Mouse (Mus musculus) macrophage (primary cell): ENCODE results near the gene Vsir. TPM values are rescaled to one million over a fixed set of nuclear protein-coding genes. Genes with fewer than 3 reads are reported as not detected.

Experiments used
- H3K27ac ChIP-seq: fragments of 350-480 bp; formaldehyde crosslinking; 2 replicates; pipeline ENCODE4 v1.9.0; 2021
- H3K36me3 ChIP-seq: fragments of 350-480 bp; formaldehyde crosslinking; 2 replicates; pipeline ENCODE4 v1.9.0; 2021; ENCODE audit errors: inconsistent target
- H3K4me3 ChIP-seq: fragments of 350-480 bp; formaldehyde crosslinking; 2 replicates; pipeline ENCODE4 v1.9.0; 2021; ENCODE audit errors: inconsistent target
- H3K79me2 ChIP-seq: fragments of 350-480 bp; formaldehyde crosslinking; 2 replicates; pipeline ENCODE4 v1.9.0; 2021; ENCODE audit errors: inconsistent target
- WGBS: methylation state at CpG from one replicate; pipeline ENCODE4 v1.1.7; 2026; ENCODE audit warnings: inconsistent platforms; ENCODE audit not compliant: missing documents; 5-methylcytosine and 5-hydroxymethylcytosine counted together
- polyA plus RNA-seq: library from polyadenylated mRNA; stranded (reverse); fragments of 250-400 nt; gene quantifications from 3 replicates; pipeline ENCODE4 v1.2.4, GENCODE M21; 2018; ENCODE audit warnings: inconsistent platforms

Vsir gene
- polyA plus RNA-seq, 1 experiment from 2014 or later = 459 TPM

GRCm38 (mm10) chr10:60362310-60362628, 15.6 kb downstream of the Vsir start:
- H3K4me3 ChIP-seq = no peak overlapping the region
- peak overlapping the region; percentile 90 for H3K27ac ChIP-seq
- 17% methylated on average over 2 of the region's 2 CpGs for WGBS
- peaks cover 66% of the 10 kb centered on the region for H3K79me2 ChIP-seq
- peaks cover 65% of the 10 kb centered on the region for H3K36me3 ChIP-seq

- WGBS = 81% methylated on average over 5 of the region's 6 CpGs
- Histone ChIP-seq H3K36me3 (peaks cover 57% of the 10 kb centered on the region), H3K79me2 (peaks cover 58% of the 10 kb centered on the region; the same call in 1 of the 2 replicates), H3K4me3 (no peak overlapping the region), H3K27ac (peak overlapping the region; percentile 90)
Observed at GRCm38 (mm10) chr10:60363426-60363825, 16.8 kb downstream of the Vsir start.

GRCm38 (mm10) chr10:60367145-60367544, 20.5 kb downstream of the Vsir start:
- peaks cover 49% of the 10 kb centered on the region for H3K36me3 ChIP-seq
- peaks cover 54% of the 10 kb centered on the region; the same call in 1 of the 2 replicates for H3K79me2 ChIP-seq
- H3K27ac ChIP-seq = peak overlapping the region; percentile 91
- no peak overlapping the region for H3K4me3 ChIP-seq
- WGBS = 0% methylated on average over 2 of the region's 2 CpGs

- H3K27ac ChIP-seq = peak overlapping the region; percentile 91
- peaks cover 54% of the 10 kb centered on the region; the same call in 1 of the 2 replicates for H3K79me2 ChIP-seq
- WGBS = 7% methylated on average over 4 of the region's 4 CpGs
- no peak overlapping the region for H3K4me3 ChIP-seq
- H3K36me3 ChIP-seq = peaks cover 49% of the 10 kb centered on the region
Observed at GRCm38 (mm10) chr10:60367904-60368303, 21.3 kb downstream of the Vsir start.

GRCm38 (mm10) chr10:60369405-60369804, 22.8 kb downstream of the Vsir start:
- peak overlapping the region; percentile 97 for H3K27ac ChIP-seq
- WGBS = 46% methylated on average over 6 of the region's 6 CpGs
- no peak overlapping the region for H3K4me3 ChIP-seq
- H3K36me3 ChIP-seq = peaks cover 44% of the 10 kb centered on the region
- peaks cover 39% of the 10 kb centered on the region; the same call in 1 of the 2 replicates for H3K79me2 ChIP-seq

- WGBS = 82% methylated on average over 2 of the region's 2 CpGs
Observed at GRCm38 (mm10) chr10:60370098-60370497, 23.4 kb downstream of the Vsir start.

GRCm38 (mm10) chr10:60370601-60371061, 24.0 kb downstream of the Vsir start:
- H3K27ac ChIP-seq = peak overlapping the region; percentile 97
- H3K4me3 ChIP-seq = no peak overlapping the region
- 37% methylated on average over 4 of the region's 5 CpGs for WGBS
- peaks cover 34% of the 10 kb centered on the region for H3K36me3 ChIP-seq
- peaks cover 29% of the 10 kb centered on the region; the same call in 1 of the 2 replicates for H3K79me2 ChIP-seq

More at GRCm38 (mm10) chr10:60370098-60370497, 23.4 kb downstream of the Vsir start:
- Histone ChIP-seq H3K27ac (peak overlapping the region; percentile 97), H3K4me3 (no peak overlapping the region), H3K79me2 (peaks cover 32% of the 10 kb centered on the region; the same call in 1 of the 2 replicates), H3K36me3 (peaks cover 37% of the 10 kb centered on the region)

- Histone ChIP-seq H3K36me3 (peaks cover 27% of the 10 kb centered on the region), H3K4me3 (peak overlapping the region; percentile 3; the same call in 1 of the 2 replicates), H3K27ac (peak overlapping the region; percentile 97), H3K79me2 (peaks cover 29% of the 10 kb centered on the region; the same call in 1 of the 2 replicates)
- WGBS = 0% methylated on average over 5 of the region's 5 CpGs
Observed at GRCm38 (mm10) chr10:60371596-60372386, 25.1 kb downstream of the Vsir start.

- no peak overlapping the region for H3K4me3 ChIP-seq
- peaks cover 26% of the 10 kb centered on the region; the same call in 1 of the 2 replicates for H3K79me2 ChIP-seq
- peak overlapping the region; percentile 97 for H3K27ac ChIP-seq
- peaks cover 24% of the 10 kb centered on the region for H3K36me3 ChIP-seq
- WGBS = 66% methylated on average over 6 of the region's 6 CpGs
Observed at GRCm38 (mm10) chr10:60373543-60373936, 26.9 kb downstream of the Vsir start.

- Histone ChIP-seq H3K79me2 (peaks cover 20% of the 10 kb centered on the region; the same call in 1 of the 2 replicates), H3K36me3 (peaks cover 19% of the 10 kb centered on the region; the same call in 1 of the 2 replicates), H3K4me3 (no peak overlapping the region), H3K27ac (peak overlapping the region; percentile 97)
- WGBS = 59% methylated on average over 8 of the region's 8 CpGs
Observed at GRCm38 (mm10) chr10:60373937-60374578, 27.4 kb downstream of the Vsir start.

GRCm38 (mm10) chr10:60376704-60377103, 30.1 kb downstream of the Vsir start:
- Histone ChIP-seq H3K27ac (no peak overlapping the region), H3K4me3 (no peak overlapping the region), H3K36me3 (0 out of 2 replicates have a peak, but pooled peaks cover 5% of the 10 kb centered on the region), H3K79me2 (peaks cover 5% of the 10 kb centered on the region; the same call in 1 of the 2 replicates)
- WGBS = 82% methylated on average over 16 of the region's 16 CpGs

GRCm38 (mm10) chr10:60379419-60379957, 32.8 kb downstream of the Vsir start:
- H3K4me3 ChIP-seq = no peak overlapping the region
- no peaks in the 10 kb centered on the region for H3K36me3 ChIP-seq
- no peaks in the 10 kb centered on the region for H3K79me2 ChIP-seq
- WGBS = 51% methylated on average over 5 of the region's 9 CpGs
- H3K27ac ChIP-seq = 0 out of 2 replicates have a peak overlapping the region, but pooled peaks have one; percentile 15

GRCm38 (mm10) chr10:60380229-60380628, 33.6 kb downstream of the Vsir start:
- no peaks in the 10 kb centered on the region for H3K36me3 ChIP-seq
- H3K27ac ChIP-seq = 0 out of 2 replicates have a peak overlapping the region, but pooled peaks have one; percentile 15
- WGBS = 87% methylated on average over 3 of the region's 3 CpGs
- no peak overlapping the region for H3K4me3 ChIP-seq
- H3K79me2 ChIP-seq = no peaks in the 10 kb centered on the region

- Histone ChIP-seq H3K27ac (no peak overlapping the region), H3K36me3 (no peaks in the 10 kb centered on the region), H3K4me3 (no peak overlapping the region), H3K79me2 (no peaks in the 10 kb centered on the region)
- 76% methylated on average over 10 of the region's 10 CpGs for WGBS
Observed at GRCm38 (mm10) chr10:60381142-60381925, 34.7 kb downstream of the Vsir start.
